Mouse (Mus musculus) megakaryocyte, embryonic 14.5 days (primary cell): ENCODE measurements around the gene Aven.

Experiments used
- FLI1 ChIP-seq: IDR thresholded peaks from 2 replicates; pipeline ENCODE4 v1.6.1; 2012; ENCODE audit warnings: low read length, inconsistent platforms, mixed read lengths
- GATA1 ChIP-seq: IDR thresholded peaks from 3 replicates; pipeline ENCODE4 v1.6.1; 2012; ENCODE audit warnings: mixed read lengths, low read length, inconsistent platforms, borderline replicate concordance

- TF ChIP-seq GATA1: no peak
- TF ChIP-seq FLI1: no peak
Measured at GRCm38 (mm10) chr2:112520526-112521482, 28.0 kb downstream of the Aven start.
